Mouse (Mus musculus) cerebellum, postnatal 14 days (tissue): ENCODE results near the gene Fam213a.
A peak's percentile ranks its signal among the peaks of the same experiment; 100 is the strongest.

Source experiments
- DNase-seq, 2 experiments: peaks; one replicate each; pipeline ENCODE4 v3.0.0; 2021; ENCODE audit warnings: mixed read lengths in 2 of 2

The Fam213a gene

DNA sequence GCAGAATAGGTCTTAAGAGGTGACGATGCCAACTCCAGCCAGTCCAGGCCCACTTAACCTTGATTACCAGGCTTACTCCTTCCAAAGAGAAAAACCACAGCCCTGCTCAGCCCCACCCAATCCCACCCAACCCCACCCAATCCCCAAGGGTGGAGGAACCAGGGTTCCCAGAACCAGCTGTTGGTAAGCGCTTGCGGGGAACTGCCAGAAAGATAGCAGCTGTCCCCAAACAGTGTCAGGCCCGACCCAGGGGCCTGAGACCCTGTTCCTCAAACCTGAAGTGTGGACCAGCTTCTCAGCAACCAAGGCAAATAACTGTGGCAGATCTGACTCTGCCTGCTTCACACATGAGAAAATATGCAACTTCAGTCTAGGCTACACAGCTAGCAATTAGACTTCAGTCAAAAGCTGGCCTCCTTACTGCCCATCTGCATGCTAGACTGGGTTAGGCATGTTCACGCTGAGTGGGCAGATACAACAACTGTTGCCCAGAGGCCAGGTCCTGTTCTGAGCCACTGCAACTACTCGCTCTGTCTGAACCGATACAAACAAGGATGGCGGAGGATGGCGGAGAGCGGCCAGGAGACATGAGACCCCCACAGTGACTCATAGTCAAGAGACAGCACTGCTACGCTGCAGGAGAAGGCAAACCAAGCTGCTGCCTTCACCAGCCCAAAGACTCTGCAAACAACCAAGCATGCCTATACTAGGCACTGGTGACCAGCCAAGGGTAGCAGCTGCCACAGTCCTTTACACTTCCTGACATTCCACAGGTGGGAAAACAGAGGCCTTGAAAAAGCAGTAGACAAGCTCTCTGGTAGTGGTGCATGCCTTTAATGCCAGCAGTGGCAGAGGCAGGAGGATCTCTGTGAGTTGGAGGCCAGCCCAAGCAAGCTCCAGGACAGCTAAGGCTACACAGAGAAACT is 51.0 kb downstream of the Fam213a start:
- DNase-seq: peak in 1 of 2 experiments; percentile 7

DNA sequence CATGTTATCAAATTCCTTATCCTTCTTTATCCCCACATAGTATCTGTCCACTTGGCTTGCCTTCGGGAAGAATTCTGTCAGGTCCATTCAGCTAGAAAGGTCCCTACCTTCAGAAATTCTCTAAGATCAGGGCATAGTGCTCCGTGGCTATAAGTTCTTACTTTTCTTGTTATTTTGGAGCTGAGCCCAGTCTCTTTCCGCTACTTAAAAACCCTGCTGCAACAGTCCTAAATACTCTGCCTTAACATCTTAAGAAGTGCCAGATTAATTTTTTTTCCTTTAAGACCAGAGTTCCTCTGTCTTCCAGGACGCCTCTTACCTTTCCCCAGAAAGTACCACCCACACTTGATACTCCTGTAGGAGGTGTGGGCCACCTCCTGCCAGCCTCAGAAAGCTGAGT is 53.4 kb downstream of the Fam213a start:
- DNase-seq: no peak

DNA sequence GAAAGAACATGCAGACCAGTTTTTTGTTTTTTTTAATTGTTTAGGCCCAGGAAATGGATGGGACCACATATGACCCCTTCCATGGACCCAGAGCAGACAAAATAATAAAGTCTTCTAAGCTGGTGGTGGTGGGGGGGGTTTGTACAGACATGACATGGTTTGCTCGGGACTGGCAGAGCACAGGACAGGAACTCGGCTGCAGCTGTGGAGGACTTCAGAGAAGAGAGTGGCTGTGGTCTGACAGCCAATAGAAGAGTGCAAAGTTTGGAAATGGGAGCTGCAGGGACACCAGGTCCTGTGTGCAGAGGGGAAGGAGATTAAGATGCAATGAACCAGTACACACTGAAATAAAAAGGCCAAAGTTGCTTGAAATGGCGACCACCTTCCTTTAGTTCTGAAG is 54.0 kb downstream of the Fam213a start:
- DNase-seq: no peak

DNA sequence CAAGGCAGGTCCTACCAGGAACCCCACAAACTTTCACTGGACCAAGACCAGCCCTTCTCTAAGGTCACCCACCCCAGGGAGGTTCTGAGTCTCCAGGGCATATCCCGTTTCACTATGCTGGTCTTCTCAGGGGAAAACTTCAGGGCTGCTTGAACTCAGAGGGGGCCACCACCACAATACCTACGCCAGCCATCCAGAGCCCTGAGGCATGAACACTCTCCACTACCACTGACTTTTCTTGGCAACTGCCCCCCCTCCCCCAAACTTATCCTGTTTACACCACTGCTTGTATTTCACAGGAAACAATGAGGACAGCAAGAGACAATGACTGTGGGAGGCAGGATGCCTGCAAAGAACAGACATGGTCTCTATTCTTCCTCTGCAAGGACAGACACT is 54.6 kb downstream of the Fam213a start:
- DNase-seq: no peak

DNA sequence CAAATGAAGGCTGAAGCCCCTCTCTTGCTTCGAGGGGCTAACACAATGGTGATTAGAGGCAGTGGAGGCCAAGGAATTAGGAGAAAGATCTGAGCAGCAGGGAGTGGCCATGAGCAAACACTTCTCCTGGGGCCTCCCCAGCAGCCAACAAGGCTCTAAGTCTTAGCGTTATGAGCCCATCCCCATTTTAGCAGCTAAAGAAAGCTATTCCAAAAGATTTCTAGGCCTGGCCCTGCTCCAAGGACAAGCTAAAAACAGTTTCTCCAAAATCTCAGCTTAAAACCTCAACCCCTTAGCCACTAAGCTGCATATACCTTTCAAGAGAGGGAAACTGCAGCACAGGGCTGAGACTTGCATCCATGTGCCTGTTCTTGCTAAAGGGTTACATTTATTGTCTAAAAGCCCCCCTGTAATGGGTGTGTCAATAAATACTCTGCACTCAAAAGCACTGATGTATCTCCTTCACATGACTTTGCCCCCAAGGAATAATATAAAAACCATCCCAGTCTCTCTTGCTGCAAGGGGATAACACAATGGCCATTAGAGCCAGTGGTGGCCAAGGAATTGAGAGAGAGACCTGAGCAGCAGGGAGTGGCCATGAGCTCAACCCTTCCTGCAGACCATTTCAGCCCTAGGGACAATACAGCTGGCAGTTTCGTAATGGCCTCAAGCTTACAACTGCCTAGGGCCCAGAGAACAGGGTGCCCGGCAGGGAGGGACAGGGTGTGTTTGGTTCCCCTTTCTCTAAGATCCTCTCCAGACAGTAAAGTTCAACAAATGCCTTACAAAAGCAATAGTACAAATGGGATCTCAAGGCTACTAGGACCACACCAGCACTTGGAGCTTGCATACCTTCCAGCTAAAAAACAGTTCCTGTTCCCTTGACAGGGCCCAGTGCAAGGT is 55.3 kb downstream of the Fam213a start:
- peak in 1 of 2 experiments; percentile 17 for DNase-seq

DNA sequence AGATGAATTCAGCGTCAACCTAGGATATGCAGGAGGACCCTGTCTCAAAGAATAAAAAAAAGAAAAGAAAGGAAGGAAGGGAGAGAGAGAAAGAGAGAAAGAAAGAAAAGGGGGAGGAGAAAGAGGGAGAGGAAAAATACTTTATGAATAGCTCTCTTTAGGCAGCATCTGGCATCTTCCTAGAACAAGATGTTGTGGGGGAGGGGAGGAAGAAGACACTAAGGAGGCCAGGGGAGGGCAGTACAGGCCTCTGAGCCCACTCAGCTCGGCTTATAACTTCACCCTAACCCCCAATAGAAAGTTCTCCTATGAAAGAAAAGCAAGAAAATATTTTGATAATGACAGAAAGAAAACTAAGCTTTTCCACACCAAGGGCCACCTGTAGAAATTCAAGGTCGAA is 56.0 kb downstream of the Fam213a start:
- no peak for DNase-seq

DNA sequence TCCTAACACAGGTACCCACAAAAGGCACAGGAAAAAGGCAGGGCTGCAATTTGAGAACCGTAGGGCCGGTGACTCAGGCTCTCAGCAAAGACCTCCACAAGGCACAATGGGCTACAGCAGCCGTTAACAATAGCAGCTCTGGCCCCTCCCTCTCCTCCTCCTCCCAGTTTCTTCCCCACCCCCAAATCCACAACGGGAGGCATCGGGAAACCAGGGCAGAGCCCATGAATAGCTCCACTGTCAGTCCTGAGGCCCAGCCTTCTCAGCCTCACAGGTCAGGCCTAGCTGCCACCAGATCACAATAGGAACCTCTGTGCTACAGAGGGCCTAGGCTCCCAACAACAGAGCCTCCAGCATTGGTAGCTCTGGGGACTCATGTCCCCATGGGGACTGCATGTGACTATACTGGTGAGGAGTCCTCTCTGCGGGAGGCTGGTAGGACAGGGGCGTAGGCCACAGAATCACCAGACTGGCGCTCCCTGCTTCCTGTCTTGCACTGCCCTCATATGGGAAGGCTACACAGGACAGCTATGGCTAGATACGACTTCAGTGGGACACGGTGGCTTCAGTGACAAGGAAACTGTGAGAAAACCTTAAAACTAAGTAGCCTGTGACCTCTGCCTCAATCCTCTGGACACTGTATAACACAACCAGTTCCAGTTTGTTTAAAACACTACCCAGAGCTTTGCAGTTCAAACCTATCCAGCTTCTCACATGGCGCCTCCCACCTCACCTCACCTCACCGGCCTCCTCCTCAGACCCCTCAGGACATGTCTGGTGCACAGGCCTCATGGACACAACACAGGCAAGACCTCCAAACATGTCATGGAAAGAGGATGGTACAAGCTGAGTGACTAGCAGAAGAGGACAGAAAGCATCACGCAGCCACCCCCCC is 57.1 kb downstream of the Fam213a start:
- peak in 1 of 2 experiments; percentile 43 for DNase-seq

DNA sequence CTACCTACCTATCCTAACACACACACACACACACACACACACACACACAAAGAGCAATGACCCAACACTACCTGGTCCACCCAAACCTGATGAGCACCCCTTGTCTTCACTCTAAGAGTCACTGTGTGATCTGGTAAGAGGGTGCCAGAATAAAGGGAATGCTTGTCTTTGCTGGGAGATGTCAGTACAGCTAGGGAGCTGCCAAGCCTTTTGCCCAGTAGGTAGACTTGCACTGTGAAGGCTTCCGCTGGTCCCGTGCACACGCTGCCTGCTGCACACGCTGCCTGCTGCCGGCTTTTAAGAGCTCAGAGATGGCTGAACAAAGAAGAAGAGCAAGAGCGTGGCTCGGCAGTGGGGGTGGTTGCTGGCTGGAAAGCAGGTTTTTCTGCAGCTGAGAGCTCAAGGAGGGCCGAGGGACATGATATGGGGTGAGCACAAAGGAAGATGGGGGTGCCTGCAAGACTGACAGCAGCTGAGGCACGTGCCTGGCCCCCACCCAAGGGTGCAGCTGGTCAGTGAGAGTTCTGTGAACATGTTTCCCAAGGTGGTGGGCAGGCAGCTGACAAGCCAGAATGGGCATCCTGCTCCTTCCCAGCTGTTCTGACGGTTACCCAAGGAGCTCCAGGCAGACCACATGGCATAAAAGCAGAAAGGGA is 57.9 kb downstream of the Fam213a start:
- peak; percentile 72 to 84 for DNase-seq

DNA sequence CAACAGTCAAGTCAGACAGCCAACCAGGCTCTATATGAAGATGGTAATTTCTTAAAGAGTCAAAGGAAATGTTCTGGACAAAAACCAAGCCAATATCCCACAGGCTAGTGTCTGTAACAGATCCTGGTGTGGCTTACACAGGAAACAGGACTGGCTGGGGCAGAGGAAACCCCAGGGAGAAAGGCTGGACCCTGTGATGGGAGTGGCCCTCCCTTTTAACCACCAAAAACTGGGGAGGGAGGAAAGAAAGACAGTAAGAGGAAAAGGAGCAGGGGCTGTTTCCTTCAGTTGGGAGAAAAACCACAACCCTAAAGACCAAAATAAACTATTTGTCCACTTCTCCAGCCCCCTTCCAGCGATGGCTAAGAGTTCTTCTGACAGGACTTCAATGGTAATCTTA is 58.4 kb downstream of the Fam213a start:
- no peak for DNase-seq

DNA sequence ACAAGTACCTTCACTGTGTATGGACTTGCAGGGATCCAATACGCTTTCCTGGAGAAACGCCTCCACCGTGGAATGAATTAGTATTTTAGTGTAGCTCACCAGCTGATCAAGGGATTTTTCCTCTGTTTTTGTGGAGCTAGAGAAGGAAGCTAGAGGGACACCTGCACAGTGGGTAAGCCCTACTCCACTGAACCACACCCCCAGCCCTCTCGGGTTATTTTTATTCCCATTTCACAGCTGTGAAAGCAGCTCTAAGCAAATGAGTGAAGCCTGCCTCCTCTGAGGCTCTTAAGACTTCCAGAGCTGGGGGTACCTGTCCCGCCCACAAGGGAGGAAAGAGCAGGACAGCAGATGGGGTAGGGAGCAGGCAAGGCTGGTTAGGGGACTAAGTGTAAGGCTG is 60.2 kb downstream of the Fam213a start:
- DNase-seq: no peak

DNA sequence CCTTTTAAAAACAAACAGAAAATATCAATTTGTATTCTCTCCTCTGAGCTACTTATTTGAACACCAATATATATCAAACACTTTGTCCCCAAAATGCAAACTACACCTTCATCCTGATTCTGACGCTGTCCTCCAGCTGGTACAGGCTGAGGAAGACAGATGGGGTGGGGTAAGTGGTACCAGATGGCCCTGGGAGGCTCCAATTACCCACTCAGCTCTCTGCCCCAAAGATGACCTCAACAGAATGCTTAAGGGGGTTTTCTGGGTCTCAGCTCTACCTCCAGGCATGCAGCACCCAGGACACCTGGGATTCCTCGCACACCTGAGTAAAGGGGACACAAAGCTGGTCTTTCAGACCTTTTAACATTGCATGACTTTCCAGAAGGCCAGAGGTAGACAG is 60.9 kb downstream of the Fam213a start:
- DNase-seq: peak in 1 of 2 experiments; percentile 27

DNA sequence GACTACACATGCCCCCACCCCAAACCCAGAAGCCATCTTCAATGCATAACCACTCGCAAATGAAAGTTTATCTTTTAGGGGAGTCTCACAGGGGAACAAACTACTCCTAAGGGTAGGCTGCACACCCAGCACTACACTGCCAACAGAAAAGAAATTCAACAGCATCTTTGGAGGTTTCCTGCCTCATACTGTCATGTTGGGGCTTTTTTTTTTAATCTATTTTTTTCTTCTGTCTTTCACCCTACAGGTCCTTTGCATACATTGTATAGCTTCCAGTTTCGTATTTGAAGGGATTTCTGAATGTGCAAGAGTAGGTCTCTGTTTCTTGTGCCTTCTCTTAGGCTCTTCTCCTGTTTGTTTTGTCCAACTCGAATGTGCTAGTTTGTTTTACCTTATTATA is 61.3 kb downstream of the Fam213a start:
- DNase-seq: no peak

DNA sequence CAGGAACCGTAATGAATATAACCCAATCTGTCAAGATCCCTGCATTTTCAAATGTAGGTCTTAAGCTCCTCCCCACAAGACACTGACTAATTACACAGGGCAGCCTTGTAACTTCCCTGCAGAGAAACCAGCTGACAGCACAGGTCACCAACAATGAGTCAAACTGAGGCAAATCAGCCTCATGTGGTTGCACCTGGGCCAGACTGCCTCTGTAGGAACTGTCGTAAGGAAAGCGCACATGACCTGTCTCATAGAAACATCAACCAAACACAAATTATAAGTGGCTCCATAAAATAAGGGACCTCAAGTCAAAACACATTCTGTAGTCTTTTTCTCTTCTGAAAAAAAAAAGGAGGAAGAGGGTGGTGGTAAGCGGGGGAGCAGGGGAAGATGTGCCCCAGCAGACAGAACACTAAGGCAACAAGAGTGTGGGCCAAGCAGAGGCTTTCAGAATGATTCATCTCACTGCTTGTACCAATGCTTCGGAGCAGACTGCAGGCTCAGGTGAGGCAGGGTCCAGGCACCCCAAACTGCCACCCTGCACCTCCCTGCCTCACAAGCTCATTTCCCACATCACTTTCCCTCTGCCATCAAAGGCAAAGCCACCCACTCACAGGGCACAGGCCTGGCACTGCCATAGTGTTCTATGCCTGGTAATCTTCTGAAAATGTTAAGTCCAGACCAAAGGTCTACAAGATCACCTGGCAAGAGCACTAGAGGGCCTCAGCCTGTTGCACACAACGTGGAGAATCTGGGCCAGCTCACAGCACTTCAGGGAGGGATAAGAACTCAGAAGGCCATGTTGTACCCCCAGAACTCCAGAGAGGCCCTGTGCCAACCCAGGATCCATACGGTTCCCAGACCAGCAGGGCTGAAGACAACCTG is 63.6 kb downstream of the Fam213a start:
- DNase-seq: no peak

DNA sequence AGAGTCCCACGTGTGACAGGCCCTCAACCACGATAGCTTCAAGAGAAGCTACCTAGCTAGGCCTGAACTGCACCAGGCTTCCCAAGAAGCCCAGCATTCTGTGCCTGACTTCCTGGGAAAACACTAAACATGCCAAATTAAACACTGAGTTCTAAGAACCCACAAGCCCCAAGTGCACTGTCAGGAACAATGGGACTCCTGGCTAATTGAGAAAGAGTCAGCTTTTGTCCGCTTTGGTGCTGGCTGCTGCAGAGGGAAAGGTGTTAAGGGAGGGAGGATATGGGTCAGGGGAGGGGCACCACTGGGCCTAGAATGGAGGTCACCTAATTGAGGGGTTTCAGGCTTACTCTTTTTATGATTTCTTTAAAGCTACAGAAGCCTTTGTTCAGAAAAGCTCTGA is 64.5 kb downstream of the Fam213a start:
- DNase-seq: no peak

DNA sequence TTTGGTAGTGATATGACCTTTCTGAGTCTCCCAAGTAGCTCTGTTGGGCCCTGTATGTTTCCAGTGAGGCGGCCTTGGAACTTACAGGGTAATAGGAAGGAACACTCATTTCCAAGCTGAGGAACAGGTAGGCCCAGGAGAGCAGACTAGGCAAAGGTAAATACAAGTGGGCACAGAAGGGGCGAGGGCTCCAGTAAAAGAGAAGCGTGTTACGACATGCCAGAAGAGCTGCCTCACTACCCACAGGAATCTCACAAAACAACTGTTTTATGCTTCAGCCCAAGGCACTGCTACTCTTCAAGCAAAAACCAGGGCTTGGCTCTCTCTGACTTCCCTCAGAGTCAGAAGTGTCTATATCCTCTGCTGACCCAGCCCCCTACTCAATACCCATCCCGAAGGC is 65.1 kb downstream of the Fam213a start:
- DNase-seq: no peak

DNA sequence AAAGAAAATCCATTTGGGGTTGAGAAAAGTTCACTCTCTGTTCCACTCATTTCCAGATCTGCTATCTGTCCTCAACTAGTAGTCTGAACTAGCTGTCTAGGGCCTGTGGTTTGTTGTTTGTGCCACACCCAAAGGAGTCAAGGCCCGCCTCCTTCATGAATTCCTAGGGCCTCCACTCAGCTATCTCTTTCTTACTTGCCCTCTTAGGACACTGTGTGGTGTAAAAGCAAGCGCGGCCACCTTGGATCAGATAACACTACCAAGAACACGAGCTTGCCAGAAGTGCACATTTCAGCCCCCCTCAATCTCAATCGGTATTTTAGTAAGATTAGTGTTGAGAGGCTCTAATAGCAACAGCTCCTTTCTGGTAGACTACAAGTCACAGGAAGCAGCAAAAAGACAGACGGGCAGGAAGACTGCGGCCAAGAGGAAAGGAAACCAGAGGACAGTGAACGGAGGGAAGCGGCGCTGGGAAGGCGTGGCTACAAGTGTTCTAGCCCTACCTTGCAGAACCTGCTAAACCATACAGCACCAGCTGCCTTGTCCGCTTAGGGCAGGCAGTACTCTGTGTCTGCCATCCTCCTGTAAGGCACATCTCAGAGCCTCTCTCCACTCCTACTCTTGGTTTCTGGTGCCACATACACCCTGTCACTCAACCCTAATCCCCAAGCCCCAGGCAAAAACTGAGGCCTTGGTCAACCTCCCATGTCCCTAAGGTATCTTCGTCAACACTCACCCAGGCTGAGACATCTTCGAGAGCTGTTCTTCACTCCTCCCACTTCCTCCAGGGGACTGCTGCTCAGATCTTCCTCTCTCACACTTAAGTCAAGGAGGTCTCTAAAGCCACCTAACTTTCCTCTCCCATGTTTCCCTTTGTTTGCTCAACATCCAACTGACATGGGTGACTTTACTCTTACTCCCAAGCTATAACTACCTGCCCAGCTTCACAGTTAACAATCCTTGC is 65.9 kb downstream of the Fam213a start:
- no peak for DNase-seq

DNA sequence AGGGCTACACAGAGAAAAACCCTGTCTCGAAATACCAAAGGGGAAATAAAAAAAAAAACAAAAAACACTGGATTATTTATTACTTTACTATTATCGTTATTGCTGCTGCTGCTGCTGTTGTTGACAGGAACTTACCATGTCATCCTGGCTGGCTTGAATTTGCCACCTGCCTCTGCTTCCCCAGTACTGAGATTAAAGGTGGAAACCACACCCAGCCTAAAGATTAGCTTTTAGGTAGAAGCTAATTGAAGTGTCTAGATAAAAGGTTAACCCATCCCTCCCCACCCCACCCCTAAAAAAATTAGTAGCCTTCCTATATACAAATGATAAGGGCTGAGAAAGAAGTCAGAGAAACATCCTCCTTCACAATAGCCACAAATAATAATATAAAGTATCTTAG is 69.8 kb downstream of the Fam213a start:
- no peak for DNase-seq
